Mouse (Mus musculus) adrenal gland, adult 18-20 months (tissue): ENCODE measurements at regions not wholly inside any gene's neighbourhood (a gene's known extent, or its start where the extent isn't known, plus 50 kb on each side); places are given as distances from the start of the nearest gene placed in this dataset.

Experiments used
- DNase-seq, 2 experiments: peaks; one replicate each; pipeline ENCODE4 v3.0.0; 2021 to 2022; ENCODE audit warnings: low spot score in 2 of 2

DNA sequence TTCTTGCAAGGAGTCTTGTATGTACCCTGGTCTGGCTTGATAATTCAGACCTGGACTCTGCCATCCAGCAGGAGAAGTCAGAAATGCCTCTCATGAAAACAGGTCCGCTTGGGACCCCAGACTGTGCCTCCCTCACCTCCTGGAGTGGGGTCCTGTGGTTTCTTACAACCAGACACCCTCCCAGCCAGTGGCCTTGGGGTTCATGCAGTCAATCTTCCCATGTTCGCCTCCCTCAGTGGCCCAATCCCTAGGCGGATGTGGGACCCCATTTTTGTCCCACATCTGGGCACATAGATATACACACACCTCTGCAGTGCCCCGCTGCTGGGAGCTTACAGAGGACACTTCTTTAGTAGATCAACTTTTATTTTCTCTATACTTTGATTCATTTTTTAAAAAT is 217.7 kb downstream of the Lrfn2 start:
- no peak for DNase-seq

DNA sequence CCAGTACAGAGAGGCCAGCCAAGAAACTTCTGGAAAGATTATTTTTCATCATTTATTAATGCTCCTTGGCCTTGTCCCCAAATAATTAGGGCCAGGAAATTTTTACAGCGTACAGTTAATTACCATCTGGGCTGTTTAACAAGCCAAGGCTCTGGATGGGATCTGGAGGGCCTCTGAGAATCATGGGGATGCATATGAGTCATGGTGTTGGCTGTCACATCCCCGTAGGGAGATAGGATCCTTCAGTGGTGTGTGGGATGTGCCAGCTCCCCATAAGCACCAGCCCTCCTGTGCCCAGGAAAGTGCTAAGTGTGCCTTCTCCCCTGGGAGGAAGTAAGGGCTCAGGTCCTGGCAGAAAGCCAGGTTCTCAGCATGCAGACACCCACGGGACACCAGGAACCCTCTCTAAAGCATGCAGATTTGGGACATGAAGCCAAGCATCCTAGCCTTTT is 218.8 kb downstream of the Lrfn2 start:
- DNase-seq, result no peak

DNA sequence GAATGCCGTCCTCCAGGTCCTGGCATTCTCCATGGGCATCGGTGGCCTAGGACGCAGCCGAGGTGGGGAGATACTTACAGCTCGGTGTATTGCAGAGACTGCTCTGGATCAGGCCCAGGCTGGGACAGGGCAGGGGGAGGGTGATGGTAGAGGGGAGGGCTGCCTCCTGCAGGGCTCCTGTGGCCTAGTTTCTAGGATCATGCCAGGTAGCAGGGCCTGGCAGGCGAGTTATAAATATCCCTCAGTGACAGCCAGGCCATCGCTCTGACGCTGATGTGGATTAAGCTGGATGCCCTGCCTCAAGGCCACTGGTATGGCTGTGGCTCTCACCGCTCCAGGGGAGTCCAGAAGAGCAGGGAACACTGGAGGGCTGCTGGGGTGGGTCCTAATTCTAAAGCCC is 221.8 kb downstream of the Lrfn2 start:
- DNase-seq, result no peak

DNA sequence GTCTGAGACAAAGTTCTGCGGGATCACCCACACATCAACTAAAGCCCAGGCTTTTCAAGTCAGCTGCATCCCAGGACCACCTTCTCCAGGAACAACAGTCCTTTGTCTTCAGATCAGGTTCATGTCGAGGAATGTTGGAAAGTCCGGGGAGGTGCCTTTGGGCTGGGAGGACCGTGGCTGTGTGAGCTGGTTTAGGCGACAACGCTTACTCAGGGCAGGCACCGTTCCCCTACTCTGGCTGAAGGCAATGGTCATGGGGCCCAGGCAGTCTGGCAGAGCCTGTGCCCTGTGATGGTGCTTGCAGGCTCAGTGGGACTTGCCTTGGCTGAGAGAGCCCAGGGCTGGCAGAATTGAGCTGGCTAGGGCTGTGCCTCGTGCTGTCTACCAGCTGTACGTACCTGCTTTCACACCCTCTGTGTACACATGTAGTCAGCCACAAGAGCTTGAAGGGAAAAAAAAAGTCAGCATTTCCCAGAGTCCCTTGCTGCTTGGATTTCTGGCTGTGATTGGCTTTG is 222.9 kb downstream of the Lrfn2 start:
- DNase-seq, result no peak

DNA sequence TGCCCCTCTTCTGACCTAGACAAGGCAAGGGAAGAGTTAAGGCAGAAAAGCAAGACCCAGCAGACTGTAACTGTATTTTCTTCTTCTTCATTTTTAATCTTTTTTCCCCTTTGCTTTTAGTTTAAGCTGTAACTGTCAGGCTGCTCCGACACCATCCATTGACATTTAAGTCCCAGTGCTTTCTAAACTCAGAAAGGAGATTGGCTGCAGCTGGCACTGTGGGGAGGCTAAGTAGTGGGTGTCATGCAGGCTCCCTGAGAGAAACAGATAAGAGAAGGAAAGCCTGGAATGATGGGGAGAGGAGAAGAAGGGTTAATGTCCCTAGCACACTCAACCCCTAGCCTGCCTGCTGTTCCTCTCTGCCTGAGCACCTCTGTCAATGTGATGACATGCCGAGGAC is 225.4 kb downstream of the Lrfn2 start:
- no peak for DNase-seq

DNA sequence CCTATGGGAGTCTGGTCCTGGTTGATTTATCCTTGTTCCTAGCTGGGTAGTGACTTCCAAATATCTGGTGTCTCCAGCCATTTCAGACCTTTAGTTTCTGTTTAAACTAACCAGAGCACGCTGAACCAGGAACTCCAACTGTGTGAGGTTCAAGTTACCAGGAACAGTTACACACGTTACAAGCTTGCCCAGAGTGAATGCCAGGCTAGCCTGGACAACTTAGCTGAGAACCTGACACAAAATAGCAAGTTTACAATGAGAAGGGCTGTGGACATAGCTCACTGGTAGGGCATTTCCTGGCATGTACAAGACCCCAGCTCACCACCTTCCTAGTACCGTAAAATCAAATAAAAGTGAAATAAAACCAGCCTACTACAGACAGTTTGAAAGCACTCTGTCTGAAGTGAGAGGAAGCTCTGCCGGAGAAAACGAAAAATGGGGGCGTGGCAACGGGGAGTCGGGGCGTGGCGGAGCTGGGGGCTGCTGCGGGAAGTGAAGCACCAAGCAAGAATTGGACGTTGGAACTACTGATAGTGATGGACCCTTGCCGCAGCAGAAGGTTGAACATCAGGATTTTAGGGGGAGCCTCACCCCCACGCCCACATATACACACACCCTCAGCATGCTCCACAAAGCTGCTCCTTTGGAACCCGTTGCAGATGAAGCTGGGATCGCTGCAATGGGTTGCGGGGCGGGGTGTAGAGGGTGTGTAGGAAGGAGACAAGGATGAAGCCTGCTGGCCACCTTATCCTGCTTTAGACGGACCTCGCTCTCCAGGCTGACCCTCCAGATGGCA is 239.3 kb downstream of the Lrfn2 start:
- DNase-seq, result peak; percentile 11 to 33

DNA sequence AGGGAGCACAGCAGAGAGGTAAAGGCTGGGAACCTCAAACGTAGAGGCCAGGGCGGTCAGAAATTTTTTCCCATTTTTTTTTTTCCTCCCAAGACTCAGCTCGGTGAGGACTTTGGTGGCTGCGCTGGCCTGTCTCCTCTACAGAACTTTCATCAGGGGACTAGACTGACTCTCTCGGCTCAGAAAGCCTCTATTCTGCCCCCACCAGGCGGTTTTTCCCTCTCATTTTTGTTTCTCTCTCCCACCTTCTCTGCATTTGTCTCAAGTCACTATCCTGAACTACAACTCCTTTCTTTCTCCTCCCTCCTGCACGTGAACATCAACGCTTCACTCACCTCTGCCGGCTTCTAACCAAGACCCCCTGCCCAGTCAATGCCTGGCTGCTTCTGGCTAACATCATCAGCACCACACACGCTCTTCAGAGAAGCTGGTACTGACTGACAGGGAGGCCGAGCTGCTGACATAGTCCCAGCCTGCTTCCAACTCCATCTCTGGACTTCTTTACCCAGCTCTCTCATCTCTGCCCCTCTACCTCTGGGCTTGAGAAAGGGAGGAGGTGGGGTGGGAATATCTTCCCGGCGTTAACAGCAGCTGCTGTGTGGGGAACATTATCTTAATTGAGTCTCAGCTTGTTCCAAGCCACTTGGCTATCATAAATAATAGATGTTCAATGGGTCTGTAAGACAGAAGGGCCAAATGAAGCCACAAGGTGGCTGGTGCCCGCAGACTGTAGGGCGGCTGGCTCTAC is 240.0 kb downstream of the Lrfn2 start:
- DNase-seq, result no peak

DNA sequence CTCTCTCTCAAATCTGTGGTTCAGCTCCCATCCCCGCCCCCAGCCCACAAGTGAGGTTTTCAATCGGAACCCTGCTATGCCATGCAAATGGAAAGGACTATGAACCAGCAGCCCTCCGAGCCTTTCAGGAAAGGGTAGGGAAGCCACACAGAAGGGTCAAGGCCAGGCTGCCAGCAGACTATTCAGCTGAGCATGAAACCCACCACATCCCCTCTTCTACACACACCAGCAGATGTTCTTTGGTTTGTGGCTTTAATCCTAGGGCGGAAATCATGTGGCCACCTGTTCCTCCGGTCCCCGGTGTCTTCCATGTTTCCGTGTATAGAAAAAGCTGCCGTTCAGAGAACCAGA is 240.6 kb downstream of the Lrfn2 start:
- no peak for DNase-seq

DNA sequence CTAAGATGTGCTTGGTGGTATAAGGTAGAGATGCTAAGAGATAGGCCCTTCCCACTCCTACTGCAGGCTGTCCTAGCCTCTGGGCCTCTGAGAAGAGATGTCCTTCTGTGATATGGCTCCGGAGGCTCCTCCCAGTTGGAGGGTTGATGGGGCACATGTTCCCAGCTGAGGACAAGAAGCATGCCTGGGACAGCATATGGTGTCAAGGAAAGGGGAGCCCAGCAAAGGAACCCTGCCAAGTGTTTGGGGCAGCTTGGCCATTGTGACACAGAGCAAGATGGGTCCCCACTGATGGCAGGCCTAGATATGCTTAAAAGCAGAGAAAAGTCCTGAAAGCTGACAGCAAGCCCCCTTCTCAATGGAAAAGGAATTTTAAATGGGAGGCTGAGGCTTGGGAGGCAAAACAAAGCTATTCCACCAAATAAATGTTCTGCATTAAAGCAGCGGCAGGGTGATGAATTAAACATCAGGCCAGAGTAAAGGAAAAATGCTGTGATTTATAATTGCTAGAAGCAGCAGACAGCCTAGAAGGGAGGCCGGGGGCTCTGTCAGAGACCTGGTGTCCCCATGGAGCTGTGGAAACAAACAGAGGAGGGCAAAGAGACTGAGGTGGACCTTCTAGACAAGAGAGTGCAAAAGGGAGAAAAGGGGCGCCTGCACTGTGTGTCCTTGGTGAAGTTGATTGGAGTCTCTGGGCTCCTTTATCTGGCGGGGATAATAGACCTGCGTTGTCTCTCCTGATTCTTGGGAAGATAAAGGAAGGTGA is 246.0 kb downstream of the Lrfn2 start:
- DNase-seq, result no peak

DNA sequence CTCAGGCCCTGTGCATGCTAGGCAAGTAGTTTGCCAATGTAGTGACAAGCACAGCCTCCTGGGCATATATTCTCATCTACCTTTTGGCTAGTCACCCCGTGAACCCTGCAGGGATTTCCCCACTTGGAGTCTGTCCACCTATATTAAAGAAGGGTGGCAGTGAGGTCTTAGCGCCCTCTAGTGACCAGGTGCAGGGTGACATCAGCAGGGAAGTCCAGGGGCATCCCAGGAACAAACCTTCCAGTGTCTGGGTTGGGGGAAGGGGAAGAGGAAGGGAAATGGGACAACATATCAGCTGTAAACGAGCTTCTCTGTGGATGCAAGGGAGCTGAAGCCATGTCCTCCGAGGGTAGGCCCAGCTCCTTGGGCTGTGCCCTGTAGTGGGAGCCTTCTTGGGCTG is 245.7 kb upstream of the Mocs1 start:
- DNase-seq, result peak; percentile 35 to 36

DNA sequence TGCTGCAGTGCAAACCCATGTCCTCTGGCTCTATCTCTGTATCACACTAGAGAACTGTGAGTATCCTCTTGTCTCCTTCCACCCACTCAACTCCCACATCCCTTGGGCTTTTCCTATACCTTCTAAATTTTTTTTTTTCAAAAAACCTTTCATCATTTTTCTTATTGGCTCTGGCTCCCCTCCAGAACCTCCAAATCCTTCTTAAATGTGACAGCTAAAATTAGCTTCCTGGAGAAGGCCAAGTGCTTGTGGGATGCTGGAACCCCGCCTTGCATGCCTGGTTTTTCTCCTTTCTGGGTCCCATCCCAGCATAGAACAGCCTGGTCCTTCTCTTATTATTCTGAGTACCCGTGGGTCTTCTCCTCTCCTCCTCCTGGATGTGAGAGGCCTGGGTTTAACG is 244.2 kb upstream of the Mocs1 start:
- no peak for DNase-seq

DNA sequence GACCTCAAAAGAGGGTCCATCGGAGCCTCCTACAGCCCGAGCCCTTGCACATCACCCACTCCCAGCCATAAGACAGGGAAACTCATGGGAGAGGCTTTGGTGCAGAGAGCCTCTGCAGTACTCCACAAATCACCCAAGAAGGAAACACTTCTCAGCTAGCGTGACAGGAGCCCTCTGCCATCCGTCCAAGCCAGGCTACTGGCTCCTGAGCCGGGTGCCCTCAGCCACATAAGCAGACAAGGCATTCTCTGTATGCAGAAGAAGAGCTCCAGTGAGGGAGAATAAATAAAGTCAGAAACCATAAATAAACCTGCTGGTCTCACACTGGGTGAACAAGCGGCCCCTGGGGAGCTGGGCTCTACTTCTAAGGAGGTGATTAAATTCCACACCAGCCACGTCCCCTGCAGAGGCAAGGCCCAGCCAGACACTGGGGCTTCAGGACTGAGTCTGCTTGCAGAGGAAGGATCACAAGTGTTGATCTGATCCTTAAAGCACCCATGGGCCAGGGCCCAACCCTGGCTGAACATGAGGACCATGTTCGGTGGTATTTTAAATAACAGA is 243.0 kb upstream of the Mocs1 start:
- no peak for DNase-seq

DNA sequence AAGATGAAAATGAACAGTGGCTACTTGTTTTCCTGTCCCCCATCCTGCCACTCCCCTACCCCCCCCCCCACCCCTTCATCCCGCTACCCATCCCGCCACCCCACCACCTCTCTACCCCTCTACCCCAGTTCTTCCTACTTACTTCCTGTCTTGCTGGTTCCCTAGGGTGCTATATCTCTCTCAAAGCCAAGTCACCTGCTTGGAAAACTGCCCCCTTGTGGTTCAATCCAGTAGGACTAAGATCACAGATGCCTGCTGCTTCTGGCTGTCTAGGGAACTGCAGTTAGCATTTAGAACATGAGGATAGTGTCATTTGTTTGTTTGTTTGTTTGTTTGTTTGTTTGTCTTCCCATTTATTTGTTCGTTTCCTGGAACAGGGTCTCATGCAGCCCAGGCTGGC is 238.4 kb upstream of the Mocs1 start:
- DNase-seq, result peak in 1 of 2 experiments; percentile 9

DNA sequence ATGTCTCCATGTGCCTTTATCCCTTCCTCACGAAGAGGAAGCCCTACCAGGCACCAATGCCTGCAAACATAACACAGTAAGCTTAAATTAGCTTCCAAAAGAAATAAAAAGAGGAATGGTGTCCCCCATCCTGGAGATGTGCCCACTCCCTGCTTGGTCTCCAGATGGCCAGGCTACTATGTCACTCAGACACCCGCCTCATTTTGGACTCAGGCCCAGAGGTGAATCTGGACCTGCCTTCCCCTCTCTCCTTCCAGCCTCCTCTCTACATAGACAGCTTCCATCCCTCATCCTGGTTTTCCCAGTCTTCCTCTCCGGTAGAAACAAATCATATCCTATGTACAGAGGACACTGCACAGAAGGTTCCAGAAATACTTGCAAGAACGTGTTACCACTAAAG is 237.8 kb upstream of the Mocs1 start:
- no peak for DNase-seq

DNA sequence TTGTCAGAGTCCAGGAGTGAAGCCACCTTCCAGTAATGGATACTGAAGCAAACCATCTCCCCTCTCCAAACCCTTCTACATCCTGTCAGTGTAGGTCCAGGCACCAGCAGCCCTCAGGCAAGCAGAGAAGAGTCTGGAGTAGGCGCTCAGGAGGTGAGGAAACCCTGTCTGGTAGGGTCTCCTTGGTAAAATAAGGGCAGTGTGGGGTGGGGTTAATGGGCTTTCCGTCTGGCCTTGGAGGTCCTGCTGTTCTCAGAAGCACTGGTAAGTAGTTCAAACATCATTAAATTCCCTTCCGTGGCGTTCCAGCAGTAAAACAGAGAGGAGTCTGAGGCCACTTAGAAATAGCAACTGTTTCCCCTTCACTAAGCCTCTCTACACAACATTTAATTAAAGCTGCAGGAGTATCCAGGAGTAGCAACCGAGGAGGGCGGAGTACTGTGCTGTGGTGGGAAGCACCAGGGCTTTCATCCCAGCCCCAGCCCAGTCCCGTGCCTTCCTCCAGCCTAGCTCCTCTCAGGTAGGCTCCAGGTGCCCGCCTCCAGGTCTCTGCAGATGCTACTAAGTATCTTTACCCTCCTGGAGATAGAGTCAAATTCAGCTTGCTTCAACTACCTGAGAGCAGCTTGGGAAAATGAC is 232.0 kb upstream of the Mocs1 start:
- no peak for DNase-seq

DNA sequence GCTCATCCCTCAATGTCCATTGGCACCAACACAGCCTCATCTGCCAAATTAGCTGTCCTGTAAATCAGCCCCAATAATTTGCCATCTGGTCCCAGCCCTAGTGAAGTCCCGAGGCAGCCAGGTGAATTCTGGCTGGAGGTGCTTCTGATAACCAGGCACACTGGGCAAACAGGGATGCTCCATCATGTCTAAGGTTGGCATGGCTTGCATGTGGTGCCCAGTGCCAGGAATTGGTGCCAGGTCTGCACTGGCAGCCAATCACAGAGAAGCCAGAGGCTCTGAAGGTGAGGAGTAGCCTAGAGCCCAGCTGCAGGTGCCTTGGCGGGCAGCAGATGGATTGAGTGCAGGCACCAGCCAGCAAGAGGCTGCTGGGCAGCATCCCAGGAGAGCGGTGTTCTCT is 226.7 kb upstream of the Mocs1 start:
- DNase-seq, result no peak

DNA sequence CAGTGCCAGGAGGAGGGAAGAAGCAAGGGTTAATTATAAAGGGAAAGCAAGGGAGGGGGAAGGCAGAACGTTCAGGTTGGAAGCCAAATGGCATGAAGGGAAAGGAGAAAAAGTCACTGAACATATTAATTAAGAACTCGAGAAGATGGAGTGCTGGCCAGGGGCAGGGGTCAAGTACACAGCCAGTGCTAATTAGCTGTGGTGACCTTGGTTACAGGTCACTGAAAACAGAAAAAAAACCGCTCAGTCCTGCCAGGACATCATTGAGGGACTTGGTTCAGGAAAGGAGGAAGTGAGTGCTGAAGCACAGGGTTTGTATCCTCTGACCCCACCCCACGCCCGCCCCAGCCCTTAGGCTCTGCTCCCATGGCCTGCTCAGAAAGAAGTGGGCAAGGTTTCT is 223.1 kb upstream of the Mocs1 start:
- no peak for DNase-seq

DNA sequence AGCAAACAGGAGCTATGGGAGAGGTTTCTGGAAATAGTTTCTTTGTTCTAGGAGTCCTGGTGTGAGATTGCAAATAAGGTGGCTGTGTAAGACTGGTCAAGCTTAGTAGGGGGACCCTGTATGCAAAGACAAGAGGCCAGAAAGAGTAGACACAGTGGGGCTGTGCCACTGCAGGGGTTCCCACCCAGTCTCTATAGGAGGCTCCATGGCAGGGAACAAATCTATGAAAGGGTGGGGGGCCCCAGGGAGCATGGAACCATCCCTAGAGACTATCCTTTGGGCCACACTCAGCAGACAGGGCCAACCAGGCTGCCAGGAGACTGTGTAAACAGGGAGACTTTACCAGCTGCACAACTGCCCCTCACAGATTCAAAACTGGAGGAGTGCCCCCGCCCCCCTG is 222.6 kb upstream of the Mocs1 start:
- DNase-seq, result no peak

DNA sequence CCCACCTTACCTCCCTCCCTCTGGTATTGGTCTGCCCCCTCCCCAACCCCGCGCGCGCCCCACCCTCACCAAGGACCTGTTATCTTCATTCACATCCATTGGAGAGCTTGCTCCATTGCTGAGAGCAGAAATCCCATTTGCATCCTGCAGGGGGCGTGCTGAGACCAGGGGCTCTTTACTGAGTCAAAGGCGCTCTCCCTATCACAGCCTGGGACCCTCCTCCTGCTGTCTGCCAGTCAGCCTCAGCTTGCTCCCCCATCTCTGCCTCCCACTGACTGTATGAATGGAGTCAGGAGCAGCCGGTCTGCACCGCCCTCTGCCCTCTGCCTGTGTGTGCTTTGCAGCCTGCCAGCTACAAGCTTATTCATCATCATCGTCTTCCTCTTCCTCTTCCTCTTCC is 221.5 kb upstream of the Mocs1 start:
- no peak for DNase-seq

DNA sequence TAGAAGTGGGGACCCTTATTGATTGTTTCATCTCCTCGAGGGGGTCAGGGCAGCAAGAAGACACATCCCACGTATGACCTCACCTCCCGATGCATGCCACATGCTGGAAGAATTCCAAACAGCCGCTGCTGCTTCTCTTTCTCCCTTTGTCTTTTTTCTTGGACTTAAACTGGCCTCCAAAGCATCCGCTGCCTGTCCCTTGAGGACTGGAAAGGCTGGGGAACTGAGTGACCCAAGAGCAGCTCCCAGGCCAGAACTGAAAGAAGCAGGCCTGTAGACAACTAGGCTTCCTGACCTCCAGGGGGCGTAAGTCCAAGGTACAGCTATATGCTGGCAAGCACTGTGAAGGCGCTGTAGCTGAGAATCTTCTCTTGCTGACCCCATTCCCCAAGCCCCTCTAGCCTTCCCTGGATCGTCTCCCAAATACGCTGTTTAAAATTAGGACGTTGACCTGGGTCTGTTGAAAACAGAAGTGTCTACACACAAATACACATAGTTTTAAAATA is 219.8 kb upstream of the Mocs1 start:
- no peak for DNase-seq

DNA sequence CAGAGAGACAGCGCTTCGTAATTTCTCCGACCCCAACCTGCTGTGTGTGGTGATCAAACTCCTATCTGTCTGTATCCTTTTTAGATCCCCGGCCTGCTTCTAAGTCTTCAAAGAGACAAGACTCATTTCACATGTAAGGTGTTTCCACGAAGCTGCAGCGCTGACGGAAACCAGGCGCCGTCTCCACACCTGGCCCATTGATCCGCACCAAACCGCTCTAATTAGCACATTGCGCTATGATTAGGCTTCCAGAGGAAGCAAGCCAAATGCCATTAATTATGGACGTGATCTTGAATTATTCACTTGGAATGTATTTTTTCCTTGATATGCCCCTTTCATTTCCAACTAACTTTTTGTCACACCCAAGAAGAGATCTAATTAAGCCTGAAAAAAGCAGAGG is 215.2 kb upstream of the Mocs1 start:
- no peak for DNase-seq
